Mouse (Mus musculus) MEL (cell line): ENCODE results near the gene Gabrr2. TPM values are rescaled to one million over a fixed set of nuclear protein-coding genes. Genes with fewer than 3 reads are reported as not detected.

ENCODE experiments used
- DNase-seq: peaks from one replicate; pipeline ENCODE4 v3.0.0; 2011; ENCODE audit warnings: low read depth, low spot score
- H3K27ac ChIP-seq: 2 replicates; pipeline ENCODE4 v1.5.1; 2012; ENCODE audit warnings: low read depth, mild to moderate bottlenecking, control low read depth, low read length, moderate library complexity; ENCODE audit not compliant: control insufficient read depth
- H3K27me3 ChIP-seq, 2 experiments: fragments of 150-350 bp in 1 of 2; sonication (generic) in 1 of 2; 2 replicates each; pipeline ENCODE4 v1.6.1; 2012; ENCODE audit warnings: low read length in 2 of 2, mild to moderate bottlenecking in 2 of 2, improper control_type of control experiment in 1 of 2, moderate library complexity in 1 of 2; ENCODE audit not compliant: insufficient read depth in 2 of 2, control insufficient read depth in 1 of 2
- H3K36me3 ChIP-seq, 2 experiments: 2 replicates each; pipeline ENCODE4 v1.6.1; 2012 to 2014; ENCODE audit warnings: low read length in 2 of 2, improper control_type of control experiment in 1 of 2, inconsistent platforms in 1 of 2, mild to moderate bottlenecking in 1 of 2; ENCODE audit not compliant: insufficient read depth in 2 of 2, control insufficient read depth in 1 of 2
- H3K4me1 ChIP-seq, 2 experiments: fragments of 150-350 bp in 1 of 2; sonication (generic) in 1 of 2; 2 replicates each; pipeline ENCODE4 v1.6.1; 2012; ENCODE audit warnings: low read length in 2 of 2, improper control_type of control experiment in 1 of 2, mild to moderate bottlenecking in 1 of 2; ENCODE audit not compliant: insufficient read depth in 2 of 2, control insufficient read depth in 1 of 2
- H3K4me3 ChIP-seq, 2 experiments: fragments of 150-350 bp in 1 of 2; sonication (generic) in 1 of 2; 2 replicates each; pipeline ENCODE4 v1.5.1; 2012; ENCODE audit warnings: low read depth in 2 of 2, low read length in 2 of 2, mild to moderate bottlenecking in 2 of 2, moderate library complexity in 2 of 2, control low read depth in 1 of 2, improper control_type of control experiment in 1 of 2; ENCODE audit not compliant: control insufficient read depth in 1 of 2, insufficient read depth in 1 of 2
- H3K79me2 ChIP-seq: 2 replicates; pipeline ENCODE4 v1.6.1; 2012; ENCODE audit warnings: mild to moderate bottlenecking, low read length, moderate library complexity; ENCODE audit not compliant: control insufficient read depth, poor library complexity, insufficient read depth
- H3K9ac ChIP-seq: 2 replicates; pipeline ENCODE4 v1.6.1; 2012; ENCODE audit warnings: low read depth, mild to moderate bottlenecking, control low read depth, low read length, moderate library complexity; ENCODE audit not compliant: control insufficient read depth, poor library complexity, severe bottlenecking
- H3K9me3 ChIP-seq: fragments of 150-350 bp; sonication (generic); replicated peaks from 2 replicates; pipeline ENCODE4 v1.6.1; 2012; ENCODE audit warnings: mild to moderate bottlenecking, low read length, improper control_type of control experiment, moderate library complexity; ENCODE audit not compliant: insufficient read depth
- BHLHE40 ChIP-seq: IDR thresholded peaks from 2 replicates; pipeline ENCODE4 v1.6.1; 2012; ENCODE audit warnings: low read depth, mild to moderate bottlenecking, inconsistent platforms, low read length, improper control_type of control experiment, borderline replicate concordance
- CHD1 ChIP-seq: IDR thresholded peaks from 2 replicates; pipeline ENCODE4 v1.6.1; 2012; ENCODE audit warnings: low read depth, mild to moderate bottlenecking, inconsistent platforms, low read length, improper control_type of control experiment
- E2F4 ChIP-seq: IDR thresholded peaks from 2 replicates; pipeline ENCODE4 v1.6.1; 2011; ENCODE audit warnings: low read depth, low read length, improper control_type of control experiment, borderline replicate concordance
- ELF1 ChIP-seq: IDR thresholded peaks from 2 replicates; pipeline ENCODE4 v1.6.1; 2014; ENCODE audit warnings: low read depth, mild to moderate bottlenecking, inconsistent platforms, low read length, improper control_type of control experiment, moderate library complexity
- EP300 ChIP-seq, 2 experiments: IDR thresholded peaks; 2 replicates each; pipeline ENCODE4 v1.6.1; 2011; ENCODE audit warnings: improper control_type of control experiment in 2 of 2, low read length in 2 of 2, low read depth in 1 of 2, mild to moderate bottlenecking in 1 of 2
- ETS1 ChIP-seq: IDR thresholded peaks from 2 replicates; pipeline ENCODE4 v1.6.1; 2012; ENCODE audit warnings: low read depth, mild to moderate bottlenecking, inconsistent platforms, low read length, improper control_type of control experiment, moderate library complexity
- GABPA ChIP-seq: IDR thresholded peaks from 2 replicates; pipeline ENCODE4 v1.6.1; 2012; ENCODE audit warnings: low read depth, mild to moderate bottlenecking, inconsistent platforms, low read length, improper control_type of control experiment, moderate library complexity
- GATA1 ChIP-seq: IDR thresholded peaks from 2 replicates; pipeline ENCODE4 v1.6.1; 2011; ENCODE audit warnings: low read depth, low read length, improper control_type of control experiment
- HCFC1 ChIP-seq: IDR thresholded peaks from 2 replicates; pipeline ENCODE4 v1.6.1; 2012; ENCODE audit warnings: low read depth, mild to moderate bottlenecking, inconsistent platforms, low read length, improper control_type of control experiment, moderate library complexity
- JUND ChIP-seq: IDR thresholded peaks from 2 replicates; pipeline ENCODE4 v1.6.1; 2011; ENCODE audit warnings: low read depth, mild to moderate bottlenecking, improper control_type of control experiment, low read length
- KAT2A ChIP-seq: conservative IDR thresholded peaks from 2 replicates; pipeline ENCODE4 v1.6.1; 2012; ENCODE audit warnings: low read depth, low read length, improper control_type of control experiment, inconsistent platforms
- MAFK ChIP-seq: IDR thresholded peaks from 2 replicates; pipeline ENCODE4 v1.6.1; 2011; ENCODE audit warnings: low read depth, mild to moderate bottlenecking, low read length, improper control_type of control experiment, borderline replicate concordance
- MAZ ChIP-seq: IDR thresholded peaks from 2 replicates; pipeline ENCODE4 v1.6.1; 2012; ENCODE audit warnings: low read depth, mild to moderate bottlenecking, inconsistent platforms, low read length, improper control_type of control experiment
- MEF2A ChIP-seq: IDR thresholded peaks from 2 replicates; pipeline ENCODE4 v1.6.1; 2014; ENCODE audit warnings: low read depth, mild to moderate bottlenecking, inconsistent platforms, low read length, improper control_type of control experiment; ENCODE audit not compliant: poor library complexity, insufficient replicate concordance, severe bottlenecking; ENCODE audit errors: extremely low read depth
- MXI1 ChIP-seq: IDR thresholded peaks from 2 replicates; pipeline ENCODE4 v1.6.1; 2011; ENCODE audit warnings: mild to moderate bottlenecking, low read depth, low read length, improper control_type of control experiment
- MYB ChIP-seq: IDR thresholded peaks from 2 replicates; pipeline ENCODE4 v1.6.1; 2011; ENCODE audit warnings: mild to moderate bottlenecking, low read depth, low read length, improper control_type of control experiment
- MYC ChIP-seq: IDR thresholded peaks from 2 replicates; pipeline ENCODE4 v1.6.1; 2011; ENCODE audit warnings: low read depth, mild to moderate bottlenecking, low read length, improper control_type of control experiment, moderate library complexity
- POLR2A ChIP-seq, 2 experiments: IDR thresholded peaks; 2 replicates each; pipeline ENCODE4 v1.6.1; 2011 to 2012; ENCODE audit warnings: low read length in 2 of 2, mild to moderate bottlenecking in 2 of 2, control low read depth in 1 of 2, improper control_type of control experiment in 1 of 2, low read depth in 1 of 2, moderate library complexity in 1 of 2; ENCODE audit not compliant: control insufficient read depth in 1 of 2, insufficient read depth in 1 of 2, poor library complexity in 1 of 2
- POLR2AphosphoS2 ChIP-seq: IDR thresholded peaks from 2 replicates; pipeline ENCODE4 v1.6.1; 2011; ENCODE audit warnings: low read length, improper control_type of control experiment
- RAD21 ChIP-seq: IDR thresholded peaks from 2 replicates; pipeline ENCODE4 v1.6.1; 2011; ENCODE audit warnings: mild to moderate bottlenecking, low read depth, low read length, improper control_type of control experiment
- SMC3 ChIP-seq: IDR thresholded peaks from 2 replicates; pipeline ENCODE4 v1.6.1; 2011; ENCODE audit warnings: low read depth, low read length, improper control_type of control experiment
- TAL1 ChIP-seq: IDR thresholded peaks from 2 replicates; pipeline ENCODE4 v1.6.1; 2012; ENCODE audit warnings: mild to moderate bottlenecking, inconsistent platforms, low read length, moderate library complexity, mixed read lengths
- TCF12 ChIP-seq: IDR thresholded peaks from 2 replicates; pipeline ENCODE4 v1.6.1; 2014; ENCODE audit warnings: low read depth, mild to moderate bottlenecking, inconsistent platforms, low read length, improper control_type of control experiment, moderate library complexity
- UBTF ChIP-seq: IDR thresholded peaks from 2 replicates; pipeline ENCODE4 v1.6.1; 2012; ENCODE audit warnings: low read depth, mild to moderate bottlenecking, inconsistent platforms, low read length, improper control_type of control experiment, moderate library complexity, borderline replicate concordance; ENCODE audit not compliant: insufficient read depth
- USF1 ChIP-seq: IDR thresholded peaks from 2 replicates; pipeline ENCODE4 v1.6.1; 2014; ENCODE audit warnings: low read depth, mild to moderate bottlenecking, inconsistent platforms, low read length, improper control_type of control experiment, moderate library complexity
- ZC3H11A ChIP-seq: IDR thresholded peaks from 2 replicates; pipeline ENCODE4 v1.6.1; 2012; ENCODE audit warnings: low read depth, mild to moderate bottlenecking, inconsistent platforms, low read length, improper control_type of control experiment
- ZKSCAN1 ChIP-seq: IDR thresholded peaks from 2 replicates; pipeline ENCODE4 v1.6.1; 2012; ENCODE audit warnings: low read depth, mild to moderate bottlenecking, inconsistent platforms, low read length, improper control_type of control experiment, moderate library complexity
- ZNF384 ChIP-seq: IDR thresholded peaks from 2 replicates; pipeline ENCODE4 v1.6.1; 2012; ENCODE audit warnings: low read depth, mild to moderate bottlenecking, inconsistent platforms, low read length, improper control_type of control experiment
- polyA plus RNA-seq, 2 experiments: library from polyadenylated mRNA; stranded (reverse) in 1 of 2; unstranded in 1 of 2; fragments of >175 nt in 1 of 2; fragments of >200 nt in 1 of 2; gene quantifications; 2 replicates each; pipeline versions ENCODE4 v1.2.1 to v1.2.4; 2012; ENCODE audit warnings: low replicate concordance in 2 of 2, low read depth in 1 of 2; ENCODE audit not compliant: insufficient read length in 2 of 2, insufficient read depth in 1 of 2, missing spikeins in 1 of 2
- total RNA-seq: library from RNA; depleted of rRNA; stranded (reverse); fragments of 300-350 nt; gene quantifications from 2 replicates; pipeline ENCODE4 v1.2.3, GENCODE M21; 2012

Gene Gabrr2
- total and polyA plus RNA-seq, 3 experiments: 0.11 to 0.12 TPM; not detected in 1

GRCm38 (mm10) chr4:33039826-33040225 lies 23.0 kb upstream of the Gabrr2 start:
- H3K27ac ChIP-seq: no peak overlapping the region
- H3K9me3 ChIP-seq: no peaks in the 10 kb centered on the region
- DNase-seq: no peak
- peaks cover 8% of the 10 kb centered on the region; the same call in 1 of the 2 replicates for H3K79me2 ChIP-seq
- H3K9ac ChIP-seq: no peak overlapping the region
- H3K27me3 ChIP-seq: no peaks in the 10 kb centered on the region
- no peak overlapping the region for H3K4me3 ChIP-seq
- TF ChIP-seq HCFC1 (no peak), E2F4 (no peak), MEF2A (no peak), ZKSCAN1 (no peak), ELF1 (no peak), MAZ (no peak), MXI1 (no peak), USF1 (no peak), CHD1 (no peak), JUND (no peak), TCF12 (no peak), UBTF (no peak), TAL1 (no peak), MAFK (no peak), ZC3H11A (no peak), EP300 (IDR thresholded peaks at IDR 0.05; ENCODE audit: low read depth in 1 of 2, low read length in 2 of 2) (no peak), ZNF384 (no peak), BHLHE40 (no peak), KAT2A (no peak), MYB (no peak)
- H3K36me3 ChIP-seq: peaks cover 0 to 12% of the 10 kb centered on the region in 2 experiments; a peak in 2 of 4 replicates
- H3K4me1 ChIP-seq: no peaks in the 10 kb centered on the region

- Histone ChIP-seq H3K9me3 (no peaks in the 10 kb centered on the region), H3K36me3 (peaks cover 0 to 13% of the 10 kb centered on the region in 2 experiments; a peak in 2 of 4 replicates), H3K9ac (no peak overlapping the region), H3K4me1 (no peaks in the 10 kb centered on the region), H3K4me3 (no peak overlapping the region), H3K27ac (no peak overlapping the region), H3K79me2 (no peaks in the 10 kb centered on the region), H3K27me3 (no peaks in the 10 kb centered on the region)
- DNase-seq: no peak
- TF ChIP-seq CHD1 (no peak), RAD21 (no peak), GATA1 (no peak), GABPA (no peak), JUND (no peak), KAT2A (no peak), BHLHE40 (no peak), UBTF (no peak), MAFK (no peak), SMC3 (no peak), TCF12 (no peak), MYC (no peak), HCFC1 (no peak), POLR2AphosphoS2 (no peak), ETS1 (no peak), POLR2A (IDR thresholded peaks at IDR 0.05; ENCODE audit: control insufficient read depth in 1 of 2, insufficient read depth in 1 of 2, low read depth in 1 of 2, low read length in 2 of 2, poor library complexity in 1 of 2) (no peak), MEF2A (no peak)
These were observed 13.2 kb upstream of the Gabrr2 start for GRCm38 (mm10) chr4:33049601-33050000.
